Mouse (Mus musculus) spleen, postnatal 36 days (tissue): ENCODE measurements around the gene Auts2.

Source experiments
- DNase-seq, 2 experiments: peaks; one replicate each; pipeline ENCODE4 v3.0.0; 2022; ENCODE audit warnings: low spot score in 2 of 2, mixed read lengths in 1 of 2

Auts2 gene

GRCm38 (mm10) chr5:131749211-131749610 is 793.9 kb downstream of the Auts2 start:
- DNase-seq = no peak

- no peak for DNase-seq
Observed at GRCm38 (mm10) chr5:131743069-131743468, 800.1 kb downstream of the Auts2 start.

- no peak for DNase-seq
Observed at GRCm38 (mm10) chr5:131737476-131737875, 805.7 kb downstream of the Auts2 start.

GRCm38 (mm10) chr5:131733324-131733660 is 809.9 kb downstream of the Auts2 start:
- no peak for DNase-seq

GRCm38 (mm10) chr5:131732631-131733323 is 810.4 kb downstream of the Auts2 start:
- no peak for DNase-seq

- DNase-seq = no peak
Observed at GRCm38 (mm10) chr5:131729456-131729855, 813.7 kb downstream of the Auts2 start.

GRCm38 (mm10) chr5:131727909-131728308 is 815.2 kb downstream of the Auts2 start:
- no peak for DNase-seq

- DNase-seq = no peak
Observed at GRCm38 (mm10) chr5:131724508-131724907, 818.6 kb downstream of the Auts2 start.

- DNase-seq = no peak
Observed at GRCm38 (mm10) chr5:131722791-131723190, 820.4 kb downstream of the Auts2 start.

GRCm38 (mm10) chr5:131722361-131722760 is 820.8 kb downstream of the Auts2 start:
- DNase-seq = no peak

GRCm38 (mm10) chr5:131718013-131718412 is 825.1 kb downstream of the Auts2 start:
- no peak for DNase-seq

GRCm38 (mm10) chr5:131717359-131717965 is 825.7 kb downstream of the Auts2 start:
- DNase-seq = no peak

- no peak for DNase-seq
Observed at GRCm38 (mm10) chr5:131714979-131715378, 828.2 kb downstream of the Auts2 start.

- no peak for DNase-seq
Observed at GRCm38 (mm10) chr5:131712441-131712840, 830.7 kb downstream of the Auts2 start.

GRCm38 (mm10) chr5:131711474-131712129 is 831.5 kb downstream of the Auts2 start:
- DNase-seq = no peak

GRCm38 (mm10) chr5:131710735-131711473 is 832.2 kb downstream of the Auts2 start:
- no peak for DNase-seq

- DNase-seq = no peak
Observed at GRCm38 (mm10) chr5:131707471-131707870, 835.7 kb downstream of the Auts2 start.

- DNase-seq = no peak
Observed at GRCm38 (mm10) chr5:131703729-131704128, 839.4 kb downstream of the Auts2 start.

GRCm38 (mm10) chr5:131702840-131703392 is 840.2 kb downstream of the Auts2 start:
- DNase-seq = no peak

GRCm38 (mm10) chr5:131698900-131699299 is 844.2 kb downstream of the Auts2 start:
- no peak for DNase-seq

GRCm38 (mm10) chr5:131690781-131691180 is 852.4 kb downstream of the Auts2 start:
- no peak for DNase-seq
